Mouse (Mus musculus) ES-E14 (cell line): ENCODE results near the gene Defb43.

Experiments used
- CHD2 ChIP-seq: IDR thresholded peaks from 2 replicates; pipeline ENCODE4 v1.6.1; 2014; ENCODE audit warnings: mild to moderate bottlenecking, low read depth, low read length, inconsistent platforms
- ZC3H11A ChIP-seq: IDR thresholded peaks from 2 replicates; pipeline ENCODE4 v1.6.1; 2012; ENCODE audit warnings: low read depth, mild to moderate bottlenecking, inconsistent platforms, low read length, borderline replicate concordance

GRCm38 (mm10) chr14:63054729-63055128, 43.2 kb downstream of the Defb43 start:
- TF ChIP-seq CHD2 (no peak), ZC3H11A (no peak)
